Mouse (Mus musculus) urinary bladder, adult 18-20 months (tissue): Measurements from ENCODE around the gene Cldn6.

Experiments used
- DNase-seq, 2 experiments: peaks; one replicate each; pipeline ENCODE4 v3.0.0; 2022; ENCODE audit warnings: low spot score in 2 of 2, mixed read lengths in 2 of 2

Gene Cldn6

DNA sequence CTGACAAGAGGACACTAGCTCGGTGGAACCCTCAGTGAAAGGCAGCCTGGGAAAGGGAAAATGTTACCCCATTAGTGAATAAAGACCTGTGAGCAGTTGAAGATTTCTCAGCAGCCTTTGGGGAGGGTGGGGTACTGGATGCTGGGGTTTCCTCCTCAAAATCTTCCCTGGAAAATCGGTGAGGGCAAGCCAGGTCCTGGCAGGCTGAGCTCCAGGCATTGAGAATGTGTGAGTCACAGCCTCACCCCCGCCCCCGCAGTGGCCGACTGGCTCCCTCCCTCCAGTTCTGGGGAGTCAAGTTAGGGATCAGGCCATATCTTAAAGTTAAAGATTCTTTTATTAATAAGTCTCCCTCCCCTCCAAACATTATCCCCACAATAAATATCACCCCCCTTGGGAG, 3.9 kb upstream of the Cldn6 start:
- DNase-seq = peak; percentile 54 to 77

DNA sequence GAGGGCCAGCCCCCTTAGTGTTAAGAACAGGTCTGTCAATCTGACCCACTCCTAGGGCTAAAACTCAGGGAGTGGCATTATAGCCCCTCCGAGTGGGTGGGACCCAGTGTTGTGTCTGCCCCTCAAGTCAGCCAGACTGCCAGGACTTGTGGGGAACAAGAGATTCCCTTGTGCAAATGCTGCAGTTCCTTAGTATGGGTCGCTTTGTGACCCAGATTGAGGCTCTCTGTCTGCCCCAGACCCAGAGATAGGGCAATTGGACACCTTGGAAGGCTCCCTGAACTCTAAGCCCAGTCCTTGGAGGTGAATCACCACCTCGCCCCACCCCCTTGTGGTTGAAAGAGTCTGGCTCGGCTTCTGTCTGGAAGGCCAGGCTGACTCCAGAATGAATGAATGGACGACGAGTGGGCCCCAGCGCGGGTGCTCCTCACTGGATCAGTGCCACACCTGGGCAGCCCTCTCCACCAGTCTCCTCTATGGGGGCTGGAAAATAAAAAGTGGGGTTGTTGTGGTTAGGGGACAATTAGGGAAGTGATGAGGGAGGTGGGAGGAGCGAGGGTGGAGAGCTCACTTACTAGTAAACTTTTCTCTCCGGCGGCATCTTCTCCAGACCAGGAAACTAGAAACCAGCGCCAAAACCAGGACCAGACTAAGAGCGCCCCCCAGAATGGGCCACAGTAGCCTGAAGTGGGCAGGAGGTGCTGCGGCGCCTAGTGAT, 3.3 kb upstream of the Cldn6 start:
- peak; percentile 74 to 77 for DNase-seq

DNA sequence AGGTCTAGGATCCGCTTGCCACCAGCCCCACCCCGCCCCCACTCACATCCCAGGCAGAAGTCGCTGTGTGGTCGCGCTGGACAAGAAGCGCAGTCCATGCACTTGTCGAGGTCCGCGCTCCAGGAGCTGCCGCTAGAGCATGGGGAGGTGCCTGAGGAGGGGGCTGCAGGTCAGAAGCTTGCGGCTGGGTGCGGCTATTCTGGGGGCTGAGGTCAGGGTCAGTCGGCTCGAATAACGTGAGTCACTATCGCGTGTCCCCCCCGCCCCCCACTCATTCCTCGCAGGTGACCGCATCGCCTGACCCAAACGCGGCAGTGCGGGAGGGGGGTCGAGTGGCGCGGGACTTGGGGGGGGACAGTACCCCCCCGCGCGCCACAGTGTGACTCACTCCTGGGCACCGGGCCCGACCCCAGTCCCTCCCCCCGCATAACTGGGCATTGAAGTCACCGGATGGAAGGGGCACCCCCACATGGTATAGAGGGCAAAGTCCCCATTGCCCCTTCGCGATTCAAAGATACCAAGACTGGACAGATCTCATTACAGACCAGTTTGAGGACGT, 2.5 kb upstream of the Cldn6 start:
- peak; percentile 32 to 53 for DNase-seq

DNA sequence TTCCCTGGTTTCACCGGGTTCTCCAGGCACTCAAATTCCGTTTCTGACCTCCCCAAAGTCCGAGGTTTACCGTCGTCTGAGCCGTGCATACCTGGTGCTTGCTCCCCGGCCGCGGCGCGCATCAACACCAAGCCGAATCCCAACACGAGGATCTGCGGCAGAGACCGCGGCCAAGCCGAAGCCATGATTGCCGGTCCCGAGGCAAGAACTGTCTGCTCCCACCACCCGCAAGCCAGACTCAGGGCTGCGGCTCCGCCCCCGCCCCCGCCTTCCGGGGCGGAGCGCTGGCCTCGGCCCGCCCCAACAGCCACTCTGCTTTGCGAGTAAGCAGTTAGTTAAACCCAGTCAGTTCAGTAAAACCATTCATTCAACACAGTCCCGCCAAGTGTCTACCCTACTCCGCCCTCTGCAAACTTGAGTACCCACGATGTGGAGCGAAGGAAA, 1.8 kb upstream of the Cldn6 start, which contains the start of gene Tnfrsf12a:
Gene Tnfrsf12a (minus strand): TSS at position 233 of the 444 bp plus-strand sequence.
- DNase-seq = peak; percentile 75 to 83

DNA sequence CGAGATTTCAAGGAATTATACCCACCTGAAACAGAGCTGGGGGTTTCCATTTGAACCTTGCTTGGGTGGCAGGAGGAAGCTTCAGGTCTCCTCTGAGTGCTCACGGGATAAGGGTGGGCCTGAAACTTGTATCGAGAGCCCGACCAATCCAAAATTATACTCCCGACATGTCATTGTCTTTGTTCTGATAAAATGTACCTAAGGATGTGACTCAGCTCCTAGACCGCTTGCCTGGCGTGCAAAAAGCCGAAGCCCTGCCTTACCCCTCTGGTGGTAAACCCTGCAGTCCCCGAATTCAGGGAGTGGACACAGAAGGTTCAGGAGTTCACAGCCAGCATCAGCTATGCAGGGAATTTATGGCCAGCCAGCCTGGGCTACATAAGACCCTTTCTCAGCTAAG, 1.3 kb downstream of the Cldn6 start:
- no peak for DNase-seq

DNA sequence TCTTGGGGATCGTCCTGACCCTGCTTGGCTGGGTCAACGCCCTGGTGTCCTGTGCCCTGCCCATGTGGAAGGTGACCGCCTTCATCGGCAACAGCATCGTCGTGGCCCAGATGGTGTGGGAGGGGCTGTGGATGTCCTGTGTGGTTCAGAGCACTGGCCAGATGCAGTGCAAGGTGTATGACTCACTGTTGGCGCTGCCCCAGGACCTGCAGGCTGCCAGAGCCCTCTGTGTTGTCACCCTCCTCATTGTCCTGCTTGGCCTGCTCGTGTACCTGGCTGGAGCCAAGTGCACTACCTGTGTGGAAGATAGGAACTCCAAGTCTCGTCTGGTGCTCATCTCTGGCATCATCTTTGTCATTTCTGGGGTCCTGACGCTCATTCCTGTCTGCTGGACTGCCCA, 2.0 kb downstream of the Cldn6 start:
- DNase-seq = no peak

DNA sequence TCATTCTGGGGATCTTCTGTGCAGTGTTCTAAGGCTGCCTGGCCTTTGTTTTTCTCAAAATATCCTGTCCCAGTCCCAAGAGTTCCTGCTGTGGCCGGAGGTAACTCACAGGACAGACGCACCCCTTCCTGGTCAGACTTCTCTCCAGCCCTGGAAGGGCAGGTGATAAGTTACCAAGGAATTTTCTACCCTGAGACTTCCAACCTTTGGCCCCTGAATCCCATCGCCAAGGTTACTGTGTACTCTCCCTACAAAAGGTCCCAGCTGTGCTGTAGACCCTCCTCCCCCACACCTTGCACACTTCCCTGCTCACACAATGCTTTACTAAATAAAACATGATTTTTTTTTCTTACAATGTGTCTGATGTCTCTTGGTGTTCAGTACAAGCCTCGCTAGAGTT, 3.0 kb downstream of the Cldn6 start:
- DNase-seq = no peak

DNA sequence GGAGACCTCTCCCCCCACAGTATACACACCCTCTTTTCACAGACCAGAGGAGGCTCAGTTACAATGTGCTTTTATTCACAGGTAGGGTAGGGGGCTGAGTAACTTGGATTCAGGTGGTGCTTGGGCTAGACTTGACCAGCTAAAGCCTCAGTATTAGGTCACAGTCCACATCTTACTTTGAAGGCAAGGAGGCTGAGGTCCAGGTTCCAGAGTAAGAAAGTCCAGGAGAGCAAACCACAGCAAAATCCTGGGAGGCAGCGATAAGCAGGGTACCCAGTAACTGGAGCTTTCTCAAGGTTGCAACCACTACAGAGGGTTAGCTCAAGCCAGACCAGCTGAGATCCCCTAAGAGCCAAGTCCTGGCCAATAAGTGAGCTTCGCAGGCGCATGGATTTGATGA, 3.5 kb downstream of the Cldn6 start:
- DNase-seq = no peak

DNA sequence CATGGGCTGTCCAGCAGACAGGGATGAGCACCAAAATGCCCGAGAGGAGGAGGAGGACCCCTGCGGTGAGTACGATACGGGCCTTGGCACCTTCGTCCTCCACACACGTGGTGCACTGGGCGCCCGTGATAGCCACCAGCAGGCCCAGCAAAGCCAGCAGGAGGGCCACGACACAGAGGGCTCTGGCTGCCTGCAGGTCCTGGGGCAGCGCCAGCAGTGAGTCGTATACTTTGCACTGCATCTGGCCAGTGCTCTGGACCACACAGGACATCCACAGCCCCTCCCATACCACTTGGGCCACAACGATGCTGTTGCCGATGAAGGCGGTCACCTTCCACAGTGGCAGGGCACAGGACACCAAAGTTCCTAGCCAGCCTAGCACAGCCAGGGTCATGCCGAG, 4.2 kb downstream of the Cldn6 start:
- no peak for DNase-seq

DNA sequence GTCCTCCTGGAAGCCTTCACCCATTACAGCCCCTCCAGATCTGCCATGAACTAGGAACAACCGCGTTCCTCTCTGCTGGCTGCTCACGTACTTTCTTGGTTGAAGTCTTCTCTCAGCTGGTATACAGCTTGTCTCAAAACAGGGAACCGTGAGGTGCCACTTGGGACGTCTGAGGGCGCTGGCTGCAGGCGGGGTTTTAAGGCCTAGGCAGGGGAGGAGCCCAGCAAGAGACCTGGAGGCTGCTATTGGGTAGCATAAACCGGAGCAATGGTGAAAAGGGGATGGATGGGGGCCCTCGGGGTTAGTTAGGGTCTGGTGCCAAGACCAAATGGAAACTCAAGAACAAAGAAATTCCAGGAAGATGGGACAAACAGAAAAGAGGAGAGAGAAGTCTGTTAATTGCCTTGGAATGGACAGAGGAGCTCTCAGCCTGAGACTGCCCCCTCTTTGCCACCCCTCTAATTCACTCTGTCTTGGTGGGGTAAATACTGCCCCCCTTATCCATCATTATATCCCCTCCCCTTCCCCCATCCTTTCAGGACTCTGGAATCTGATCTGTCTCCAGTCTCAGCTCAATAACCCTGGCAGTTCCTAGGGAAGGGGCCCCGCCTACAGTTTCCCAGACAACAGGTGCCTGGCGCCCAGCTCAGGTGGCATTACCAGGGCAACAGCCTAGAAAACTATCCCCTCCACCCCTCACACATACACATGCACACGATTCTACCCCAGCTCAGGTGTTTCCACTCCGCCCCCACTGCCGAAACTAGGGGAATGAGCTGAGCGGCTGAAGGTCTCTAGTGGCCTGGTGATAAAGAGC, 5.0 kb downstream of the Cldn6 start, which contains the start of gene Cldn9:
Gene Cldn9 (minus strand): TSS at position 171 of the 817 bp plus-strand sequence.
- DNase-seq = no peak

DNA sequence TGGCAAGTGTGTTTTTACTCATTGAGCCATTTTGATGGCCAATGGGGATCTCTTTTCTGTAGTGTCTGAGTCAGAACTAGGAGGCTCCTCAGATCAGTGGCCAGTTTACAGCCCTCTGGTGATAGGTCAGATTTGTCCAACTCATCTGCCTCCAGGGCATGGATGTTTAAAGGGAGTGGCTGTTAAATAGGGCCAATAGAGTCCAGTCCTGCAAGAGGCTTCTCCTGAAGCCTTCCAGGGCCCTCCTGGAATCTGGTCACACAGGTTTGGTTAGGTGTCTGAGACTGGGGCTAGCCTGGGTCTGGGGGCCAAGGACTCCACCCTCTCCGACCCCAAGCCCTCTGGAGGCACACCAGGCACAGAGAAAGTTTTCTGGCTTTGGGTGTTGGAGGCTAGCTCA, 15.4 kb downstream of the Cldn6 start:
- no peak for DNase-seq

DNA sequence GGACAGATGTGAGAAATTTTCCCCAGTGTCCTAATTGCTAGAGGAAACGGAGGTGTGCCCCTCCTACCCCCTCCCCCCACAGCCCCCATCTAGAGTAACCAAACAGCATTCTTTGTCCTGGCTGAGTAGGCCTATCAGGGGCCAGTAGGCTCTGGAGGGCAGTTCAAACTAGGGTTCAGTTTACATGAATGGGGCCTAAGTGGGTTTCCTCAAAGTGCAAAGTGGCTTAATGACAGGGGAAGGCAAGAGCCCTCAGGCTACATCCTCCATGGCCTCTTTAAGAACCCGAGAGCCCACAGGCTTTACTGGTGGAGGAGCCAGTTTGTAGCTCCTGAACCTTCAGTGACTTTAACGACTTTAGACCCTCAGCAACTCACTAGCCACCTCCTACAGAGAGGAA, 16.8 kb downstream of the Cldn6 start:
- DNase-seq = no peak

DNA sequence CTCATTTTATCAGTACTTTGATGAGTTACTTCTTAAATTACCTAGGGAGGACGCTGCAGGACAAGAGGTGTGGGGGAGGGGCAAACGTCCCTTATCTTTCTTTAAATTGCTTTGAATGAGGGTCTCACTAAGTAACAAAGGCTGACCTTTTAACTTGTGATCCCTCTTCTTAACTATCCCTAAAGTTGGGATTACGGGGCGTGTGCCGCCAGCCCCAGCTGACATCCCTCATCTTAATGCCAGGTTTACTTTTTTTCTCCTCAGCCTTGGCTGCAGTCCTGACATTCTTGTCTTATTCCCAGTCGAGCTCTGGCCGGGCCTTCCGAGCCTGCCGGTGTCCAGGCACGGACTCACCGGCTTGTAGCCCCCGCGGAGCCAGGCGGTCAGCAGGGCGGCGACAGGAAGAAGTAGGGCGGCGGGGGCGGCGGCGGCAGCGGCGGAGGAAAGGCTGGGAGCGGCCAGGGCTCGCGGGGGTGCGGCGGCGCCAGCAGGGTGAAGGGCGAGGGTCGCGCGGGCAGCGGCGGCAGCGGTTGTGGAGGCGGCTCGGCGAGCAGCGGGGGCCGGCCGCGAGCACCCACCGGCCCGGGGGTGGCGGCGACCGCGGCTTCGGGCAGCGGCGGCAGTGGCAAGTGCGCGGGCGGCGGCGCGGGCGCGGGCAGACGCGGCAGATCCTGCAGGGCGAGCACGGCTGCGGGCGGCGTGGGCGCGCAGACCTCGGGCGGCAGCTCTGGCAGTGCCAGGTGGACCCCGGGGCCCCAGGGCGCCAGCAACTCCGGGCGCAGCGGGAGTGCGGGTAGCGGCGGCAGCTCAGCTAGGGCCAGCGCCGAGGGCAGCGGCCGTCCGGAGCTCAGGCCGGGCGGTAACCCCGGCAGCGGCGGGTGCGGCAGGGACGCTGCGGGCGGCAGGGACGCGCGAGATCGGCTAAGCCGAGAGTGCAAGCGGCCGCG, 20.4 kb downstream of the Cldn6 start:
- DNase-seq = peak in 1 of 2 experiments; percentile 36

DNA sequence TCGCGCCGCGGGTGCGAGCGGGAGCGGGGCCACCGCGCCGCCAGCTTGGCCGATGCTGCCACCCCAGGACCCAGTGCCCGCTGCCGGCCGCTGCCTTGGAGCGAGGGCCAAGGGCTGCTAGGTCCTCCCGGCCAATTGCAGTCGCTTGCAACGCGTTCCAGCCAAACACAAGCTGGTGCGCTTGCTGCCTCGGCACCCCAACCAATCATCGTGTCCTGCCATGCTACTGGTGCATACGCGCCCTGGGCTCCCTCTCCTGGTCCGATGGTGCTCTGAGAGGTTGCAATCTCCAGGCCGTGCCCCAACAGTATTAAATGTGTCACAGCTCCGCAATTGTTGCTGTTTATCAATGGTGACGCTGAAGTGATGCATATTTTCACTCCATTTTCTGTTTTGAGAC, 21.0 kb downstream of the Cldn6 start:
- peak; percentile 71 to 83 for DNase-seq

DNA sequence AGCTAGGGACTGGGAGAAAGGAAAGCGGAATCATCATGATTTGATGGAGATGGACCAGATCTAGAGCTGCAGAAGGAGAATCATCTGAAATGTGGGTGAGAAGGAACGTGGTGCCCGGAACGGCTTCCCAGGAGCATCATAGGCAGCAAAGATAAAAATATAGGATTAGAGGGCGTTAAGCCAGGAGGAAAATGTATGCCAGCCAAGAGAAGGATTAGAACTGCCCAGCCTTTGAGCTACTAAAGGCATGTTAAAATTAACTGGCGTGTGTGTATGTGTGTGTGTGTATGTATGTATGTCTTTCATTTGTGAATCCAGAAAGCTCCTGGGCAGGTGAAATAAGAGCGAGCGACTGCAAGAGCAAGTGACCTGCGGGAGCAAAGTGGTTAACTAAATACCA, 24.3 kb downstream of the Cldn6 start:
- no peak for DNase-seq

DNA sequence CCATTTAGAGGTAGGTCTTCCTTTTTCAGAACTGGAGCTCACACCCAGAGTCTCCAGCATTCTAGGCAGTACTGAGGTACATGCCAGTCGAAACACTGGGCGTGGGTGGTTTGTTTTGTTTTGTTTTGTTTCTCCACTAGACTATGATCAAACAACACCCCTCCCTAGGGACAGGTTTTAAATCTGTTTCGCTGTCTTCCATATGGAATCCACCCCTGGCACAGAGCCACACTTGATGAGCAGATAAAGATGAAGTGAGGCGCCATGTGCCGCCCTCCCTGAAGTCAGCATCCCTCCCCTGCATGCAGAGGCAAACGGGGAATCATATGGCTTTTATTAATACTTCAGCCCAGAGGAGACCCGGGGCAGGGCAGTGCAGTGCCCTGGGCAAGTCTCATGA, 25.7 kb downstream of the Cldn6 start:
- DNase-seq = no peak

DNA sequence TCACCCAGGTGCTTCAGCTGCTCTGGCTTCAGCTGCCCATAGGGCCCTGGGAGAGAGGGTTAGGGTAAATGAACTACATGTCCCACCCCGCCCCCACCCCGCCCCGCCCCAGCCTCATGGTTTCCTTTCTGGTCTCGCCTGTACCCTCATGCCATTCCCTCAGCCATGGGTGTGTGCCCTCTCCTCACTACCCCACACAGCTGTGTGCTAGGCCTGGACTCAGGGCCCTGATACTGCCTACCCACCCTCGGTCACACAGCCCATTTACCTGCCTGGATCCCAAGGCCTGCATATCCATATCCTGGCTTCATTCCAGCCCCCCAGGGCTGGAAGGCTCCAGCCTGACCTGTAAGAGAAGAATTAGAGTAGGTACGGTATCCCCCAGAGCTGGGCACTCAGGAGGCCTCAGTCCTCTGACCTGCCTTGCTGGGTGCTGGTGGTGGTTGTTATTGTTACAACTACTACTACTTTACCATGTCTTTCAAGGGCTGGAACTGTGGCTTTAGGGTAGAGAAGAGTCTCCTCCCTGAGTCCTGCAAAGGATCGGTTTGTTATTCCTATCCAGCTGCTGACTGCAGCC, 26.6 kb downstream of the Cldn6 start:
- DNase-seq = no peak

DNA sequence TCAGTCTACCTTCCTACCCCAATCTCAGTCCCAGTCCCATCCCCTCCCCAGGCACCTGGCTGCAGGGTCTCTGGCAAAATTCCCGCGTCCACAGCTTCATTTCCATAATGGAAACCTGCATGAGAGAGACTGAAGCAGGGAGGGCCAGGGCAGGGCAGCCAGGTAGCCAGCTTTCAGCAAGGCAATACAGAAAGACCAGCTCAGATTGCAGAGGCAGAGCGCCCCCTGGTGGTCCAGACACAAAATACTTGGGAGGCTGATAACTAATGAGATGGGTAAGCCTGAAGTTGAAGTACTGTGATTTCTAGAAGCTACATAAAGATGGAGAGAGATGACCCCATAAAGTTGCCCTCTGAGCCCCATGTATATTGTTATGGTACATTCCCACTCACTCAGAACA, 27.2 kb downstream of the Cldn6 start:
- DNase-seq = peak; percentile 53 to 69

DNA sequence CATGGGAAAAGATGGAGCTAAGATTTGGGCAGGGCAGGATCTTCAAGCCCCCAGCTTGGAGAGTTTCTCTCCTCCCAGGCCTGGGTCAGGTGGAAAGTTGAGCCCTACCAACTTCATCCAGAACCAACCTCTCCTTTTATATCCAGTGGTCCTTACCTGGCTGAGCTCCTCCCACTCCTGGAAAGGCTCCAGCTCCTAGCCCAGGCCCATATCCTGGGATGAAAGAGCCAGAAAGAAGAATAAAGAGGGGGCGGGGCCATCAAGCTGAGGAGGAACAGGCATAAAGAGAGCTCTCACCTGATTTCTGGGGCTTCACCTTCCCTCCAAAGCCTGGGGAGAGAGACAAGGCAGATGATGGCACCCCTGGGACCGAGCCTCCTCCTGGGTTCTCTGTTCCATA, 38.0 kb downstream of the Cldn6 start:
- DNase-seq = no peak

DNA sequence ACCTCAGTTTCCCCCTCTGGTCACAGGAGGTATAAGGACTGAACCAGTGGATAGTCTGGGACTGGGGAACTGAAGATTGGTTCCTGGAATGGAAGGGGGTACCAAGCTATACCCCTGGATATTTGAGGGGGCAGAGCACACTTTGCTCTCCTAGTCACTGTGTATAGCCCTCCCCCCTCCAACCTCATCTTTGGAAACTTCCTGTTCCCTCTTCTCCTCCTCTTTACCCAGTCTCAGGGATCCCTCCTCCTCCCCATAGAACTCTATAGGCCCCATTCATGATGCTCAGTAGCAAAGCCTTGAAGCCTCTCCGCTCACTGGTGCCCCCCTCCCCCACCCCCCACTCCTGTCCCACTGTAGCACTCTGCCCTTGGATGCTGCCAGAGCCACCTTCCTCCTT, 40.4 kb downstream of the Cldn6 start:
- DNase-seq = no peak

DNA sequence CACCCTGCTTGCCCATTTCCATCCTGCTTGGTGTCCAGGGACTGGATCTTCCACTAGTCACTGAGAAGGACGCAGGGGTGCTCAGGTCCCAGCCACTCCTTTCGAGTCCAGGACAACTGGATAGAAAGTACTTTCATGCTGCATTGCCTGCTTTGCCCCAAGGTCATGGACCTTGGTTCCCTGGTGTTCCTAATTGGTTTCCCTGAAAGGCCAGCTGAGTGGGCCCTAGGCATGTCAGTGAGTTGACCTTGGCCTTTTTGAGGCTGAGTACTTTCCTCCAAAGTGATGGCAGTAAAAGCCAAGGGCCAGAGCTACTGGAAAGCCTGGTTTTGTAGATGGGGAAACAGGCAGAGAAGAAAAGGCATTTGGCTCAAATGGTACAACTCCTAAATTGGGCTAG, 42.8 kb downstream of the Cldn6 start:
- DNase-seq = no peak
